Mouse (Mus musculus) testis, adult 2 months (tissue): Measurements from ENCODE around the gene S100g. TPM values are rescaled to one million over a fixed set of nuclear protein-coding genes. Genes with fewer than 3 reads are reported as not detected.

ENCODE experiments used
- H3K27ac ChIP-seq: fragments of 200-500 bp; 2 replicates; pipeline ENCODE4 v1.5.1; 2012; ENCODE audit warnings: low read depth, low read length; ENCODE audit not compliant: control insufficient read depth, insufficient read depth
- H3K27me3 ChIP-seq: fragments of 200-500 bp; 2 replicates; pipeline ENCODE4 v1.6.1; 2012; ENCODE audit warnings: mild to moderate bottlenecking, low read length, moderate library complexity; ENCODE audit not compliant: control insufficient read depth, insufficient read depth
- H3K36me3 ChIP-seq: fragments of 200-500 bp; 2 replicates; pipeline ENCODE4 v1.6.1; 2012; ENCODE audit warnings: mild to moderate bottlenecking, low read length; ENCODE audit not compliant: control insufficient read depth, insufficient read depth
- H3K4me1 ChIP-seq: fragments of 200-500 bp; 2 replicates; pipeline ENCODE4 v1.6.1; 2012; ENCODE audit warnings: low read length; ENCODE audit not compliant: control insufficient read depth, insufficient read depth
- H3K4me3 ChIP-seq: fragments of 200-500 bp; 2 replicates; pipeline ENCODE4 v1.5.1; 2012; ENCODE audit warnings: low read depth, mild to moderate bottlenecking, low read length, moderate library complexity, mixed read lengths; ENCODE audit not compliant: control insufficient read depth
- CTCF ChIP-seq: fragments of 200-500 bp; IDR thresholded peaks from 2 replicates; pipeline ENCODE4 v1.5.1; 2012; ENCODE audit warnings: low read depth, mild to moderate bottlenecking, inconsistent platforms, low read length, moderate library complexity; ENCODE audit not compliant: control insufficient read depth, insufficient read depth, insufficient replicate concordance
- POLR2A ChIP-seq: fragments of 200-500 bp; IDR thresholded peaks from 2 replicates; pipeline ENCODE4 v1.6.1; 2012; ENCODE audit warnings: low read depth, mild to moderate bottlenecking, inconsistent platforms, low read length, moderate library complexity; ENCODE audit not compliant: control insufficient read depth
- polyA plus RNA-seq: library from polyadenylated mRNA; depleted of rRNA; stranded (reverse); fragments of >200 nt; gene quantifications from 2 replicates; pipeline ENCODE4 v1.2.3, GENCODE M21; 2012; rRNA removed

S100g gene
- not detected in 2 replicates for polyA plus RNA-seq

DNA sequence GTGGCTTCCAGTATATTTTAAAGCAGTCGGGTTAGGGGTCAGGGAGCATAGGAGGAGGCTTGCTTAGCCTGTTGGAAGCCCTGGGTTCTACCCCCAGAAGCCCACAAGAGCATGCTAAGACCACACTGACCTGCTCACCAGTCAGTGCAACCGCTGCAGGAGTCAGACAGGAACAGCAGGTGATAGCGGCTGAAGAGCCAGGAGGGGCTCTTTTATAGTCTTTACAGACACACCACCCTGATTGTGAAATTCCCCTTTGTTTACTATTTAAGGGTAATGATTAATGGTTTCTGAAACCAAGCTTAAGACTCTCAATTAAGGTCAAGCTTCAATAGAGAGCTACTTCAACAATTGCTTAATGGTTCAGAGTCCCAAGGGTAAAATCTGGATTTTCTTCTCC, at the start of gene S100g:
Gene S100g (minus strand): TSS at position 217 of the 400 bp plus-strand sequence.
- TF ChIP-seq POLR2A (no peak), CTCF (no peak)
- no peak within 1 kb of the TSS for H3K27ac ChIP-seq
- H3K27me3 ChIP-seq = no peaks in the 10 kb centered on the region
- H3K4me3 ChIP-seq = no peak within 1 kb of the TSS
- H3K36me3 ChIP-seq = no peaks in the 10 kb centered on the region
- no peaks in the 10 kb centered on the region for H3K4me1 ChIP-seq

DNA sequence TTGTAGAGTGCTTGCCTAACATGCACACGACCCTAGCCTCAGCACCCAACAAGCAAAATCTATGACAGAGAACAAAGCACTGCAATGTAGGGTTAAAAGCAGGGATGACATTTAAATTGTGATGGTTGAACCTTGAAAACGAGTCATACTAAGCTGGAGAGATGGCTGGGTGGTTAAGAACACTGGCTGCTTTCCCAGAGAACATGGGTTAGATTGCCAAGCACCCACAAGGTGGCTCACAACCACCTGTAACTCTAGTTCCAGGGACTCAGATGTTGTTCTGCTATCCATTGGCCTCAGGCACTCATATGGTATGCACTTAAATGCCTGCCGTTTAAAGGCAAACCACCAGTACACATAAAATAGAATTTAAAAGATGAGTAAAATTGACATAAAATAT, 27.7 kb upstream of the S100g start:
- no peak overlapping the region for H3K4me3 ChIP-seq
- H3K27me3 ChIP-seq = no peaks in the 10 kb centered on the region
- H3K36me3 ChIP-seq = no peaks in the 10 kb centered on the region
- H3K27ac ChIP-seq = no peak overlapping the region
- H3K4me1 ChIP-seq = no peaks in the 10 kb centered on the region
- no peak for TF ChIP-seq CTCF
- no peak for TF ChIP-seq POLR2A

DNA sequence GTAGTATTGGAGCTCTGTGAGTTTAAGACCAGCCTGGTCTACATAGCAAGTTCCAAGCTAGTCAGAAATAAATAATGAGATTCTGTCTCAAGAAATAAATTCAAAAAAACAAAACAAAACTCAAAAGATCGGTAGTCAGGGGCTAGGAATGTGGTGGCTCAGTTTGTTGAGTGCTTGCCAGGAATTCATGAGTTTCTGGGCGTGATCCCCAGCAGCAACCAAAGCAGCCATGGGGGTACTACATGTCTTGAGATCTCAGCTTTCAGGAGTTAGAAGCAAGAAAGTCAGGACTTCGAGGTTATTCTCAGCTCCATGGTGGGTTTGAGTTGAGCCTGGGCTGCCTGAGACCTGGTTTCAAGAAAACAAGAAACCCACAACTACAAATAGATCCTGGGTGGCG, 27.0 kb upstream of the S100g start:
- no peak overlapping the region for H3K4me3 ChIP-seq
- no peaks in the 10 kb centered on the region for H3K27me3 ChIP-seq
- H3K4me1 ChIP-seq = no peaks in the 10 kb centered on the region
- no peak overlapping the region for H3K27ac ChIP-seq
- TF ChIP-seq CTCF = no peak
- TF ChIP-seq POLR2A = no peak
- no peaks in the 10 kb centered on the region for H3K36me3 ChIP-seq

DNA sequence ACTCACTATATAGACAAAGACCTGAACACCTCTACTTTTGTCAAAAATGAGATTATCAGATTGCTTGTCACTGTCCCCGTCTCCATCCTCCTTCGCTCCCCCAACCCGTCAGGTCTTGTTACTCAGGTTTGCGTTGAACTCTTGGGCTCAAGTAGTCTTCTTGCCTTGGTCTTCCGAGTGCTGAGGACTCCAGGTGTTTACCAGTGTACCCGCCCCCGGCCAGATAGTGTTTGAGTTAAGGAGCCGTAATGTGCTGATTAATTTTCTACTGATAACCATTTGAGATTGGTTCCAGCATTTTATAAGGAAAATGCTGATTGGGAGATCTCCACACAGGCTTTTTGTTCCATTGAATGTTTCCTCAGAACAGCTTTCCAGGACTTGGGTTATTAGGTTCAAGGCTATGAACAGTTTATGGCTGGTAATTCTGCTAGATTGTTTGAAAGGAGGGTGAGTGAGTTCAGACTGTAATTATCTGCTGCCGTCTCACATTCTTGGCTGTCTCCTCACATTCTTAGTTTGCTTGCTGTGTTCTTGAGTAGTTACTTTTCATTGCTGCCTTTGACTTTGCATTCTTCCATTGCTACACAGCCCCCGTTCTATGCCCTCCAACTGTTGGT, 22.6 kb upstream of the S100g start:
- no peaks in the 10 kb centered on the region for H3K4me1 ChIP-seq
- H3K27ac ChIP-seq = no peak overlapping the region
- H3K4me3 ChIP-seq = no peak overlapping the region
- no peak for TF ChIP-seq POLR2A
- TF ChIP-seq CTCF = no peak
- H3K27me3 ChIP-seq = no peaks in the 10 kb centered on the region
- no peaks in the 10 kb centered on the region for H3K36me3 ChIP-seq

DNA sequence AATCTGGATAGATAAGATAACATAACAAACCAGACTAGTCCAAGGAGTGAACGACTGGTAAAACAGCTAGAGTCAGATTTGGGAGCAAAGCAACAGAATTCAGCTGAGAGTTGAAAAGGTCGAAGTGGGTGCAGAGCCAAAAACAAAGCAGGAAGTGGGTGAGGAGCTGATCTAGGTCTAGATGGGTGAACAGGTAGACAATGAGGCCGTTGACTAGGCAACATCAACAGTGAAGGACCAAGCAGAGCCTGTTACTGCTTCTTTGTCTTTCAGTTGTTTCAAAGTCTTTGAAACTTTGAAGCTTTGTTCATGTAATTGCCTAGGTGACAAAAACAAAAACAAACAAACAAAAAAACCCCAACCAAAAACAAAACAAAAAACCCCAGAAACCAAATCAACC, 11.8 kb upstream of the S100g start:
- no peak for TF ChIP-seq CTCF
- TF ChIP-seq POLR2A = no peak
- Histone ChIP-seq H3K4me1 (no peaks in the 10 kb centered on the region), H3K4me3 (no peak overlapping the region), H3K27ac (no peak overlapping the region), H3K27me3 (no peaks in the 10 kb centered on the region), H3K36me3 (no peaks in the 10 kb centered on the region)

DNA sequence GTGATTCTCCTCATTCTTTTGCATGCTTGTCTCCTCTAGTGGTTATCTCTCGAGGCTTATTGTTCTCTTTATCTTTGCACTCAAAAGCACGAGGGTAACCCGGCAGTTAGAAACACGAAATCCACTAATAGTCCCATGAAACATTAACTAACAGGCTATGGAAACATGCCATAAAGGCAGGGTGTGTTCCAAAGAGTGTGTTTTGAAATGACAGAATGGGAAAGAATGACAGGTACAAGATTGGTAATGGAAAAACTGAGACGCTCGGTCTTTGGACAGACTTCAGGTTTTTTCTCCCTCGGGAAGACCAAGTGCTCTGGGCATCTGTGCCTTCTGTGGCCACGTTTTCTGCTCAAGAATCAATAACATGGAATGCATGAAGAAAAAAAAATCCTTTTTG, 3.1 kb upstream of the S100g start:
- TF ChIP-seq CTCF (no peak), POLR2A (no peak)
- H3K4me3 ChIP-seq = no peak overlapping the region
- no peak overlapping the region for H3K27ac ChIP-seq
- H3K36me3 ChIP-seq = no peaks in the 10 kb centered on the region
- no peaks in the 10 kb centered on the region for H3K27me3 ChIP-seq
- no peaks in the 10 kb centered on the region for H3K4me1 ChIP-seq

DNA sequence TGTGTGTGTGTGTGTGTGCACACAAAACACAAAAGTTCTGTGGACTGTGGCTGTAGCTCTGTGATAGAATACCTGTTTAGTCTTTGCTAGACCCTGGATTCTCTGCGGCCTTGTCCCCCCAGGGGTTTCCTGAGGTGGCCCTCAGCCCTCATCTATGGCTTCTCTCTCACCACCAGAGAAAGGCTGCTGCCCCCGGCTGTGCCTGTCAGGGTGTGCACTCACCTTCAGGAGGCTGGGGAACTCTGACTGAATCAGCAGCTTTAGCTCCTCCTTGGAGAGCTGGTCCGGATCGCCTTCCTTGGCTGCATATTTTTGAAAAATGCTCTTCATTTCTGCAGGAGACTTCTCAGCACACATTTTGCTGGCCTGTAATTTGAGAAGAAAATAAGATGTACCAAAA, 559 bp downstream of the S100g start:
- H3K36me3 ChIP-seq = no peaks in the 10 kb centered on the region
- no peak overlapping the region for H3K27ac ChIP-seq
- H3K4me1 ChIP-seq = no peaks in the 10 kb centered on the region
- TF ChIP-seq CTCF (no peak), POLR2A (no peak)
- no peaks in the 10 kb centered on the region for H3K27me3 ChIP-seq
- no peak overlapping the region for H3K4me3 ChIP-seq

DNA sequence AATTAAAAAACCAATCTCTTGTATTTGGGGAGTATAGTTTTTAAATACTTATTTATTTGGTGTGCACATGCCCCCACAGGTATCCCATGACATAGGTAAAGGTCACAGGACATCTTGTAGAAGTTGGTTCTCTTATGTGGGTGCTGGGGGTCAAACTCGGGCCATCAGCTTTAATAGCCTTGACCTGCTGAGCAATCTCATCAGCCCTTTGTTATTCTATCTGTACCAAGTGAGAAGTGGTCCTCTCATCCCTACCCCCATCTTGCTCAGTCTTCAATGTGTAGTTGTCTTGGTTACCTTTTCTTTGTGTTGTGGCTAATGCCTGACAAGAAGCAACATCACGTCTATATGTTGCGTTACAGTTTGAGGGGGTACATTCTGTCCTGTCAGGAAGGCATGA, 6.5 kb downstream of the S100g start:
- Histone ChIP-seq H3K4me1 (no peaks in the 10 kb centered on the region), H3K36me3 (no peaks in the 10 kb centered on the region), H3K27ac (no peak overlapping the region), H3K27me3 (no peaks in the 10 kb centered on the region), H3K4me3 (no peak overlapping the region)
- no peak for TF ChIP-seq CTCF
- no peak for TF ChIP-seq POLR2A
